Mouse (Mus musculus) erythroblast, embryonic 14.5 days (primary cell): Measurements from ENCODE around the gene 2210011C24Rik.

Experiments
- GATA1 ChIP-seq: IDR thresholded peaks from 2 replicates; pipeline ENCODE4 v1.6.1; 2012; ENCODE audit warnings: low read length, inconsistent platforms, mixed read lengths
- TAL1 ChIP-seq: IDR thresholded peaks from 3 replicates; pipeline ENCODE4 v1.6.1; 2012; ENCODE audit warnings: low read length, inconsistent platforms, mixed read lengths

GRCm38 (mm10) chr8:83977646-83978045, 34.3 kb downstream of the 2210011C24Rik start:
- TF ChIP-seq GATA1 = no peak
- no peak for TF ChIP-seq TAL1
